In the genomic region with DNA sequence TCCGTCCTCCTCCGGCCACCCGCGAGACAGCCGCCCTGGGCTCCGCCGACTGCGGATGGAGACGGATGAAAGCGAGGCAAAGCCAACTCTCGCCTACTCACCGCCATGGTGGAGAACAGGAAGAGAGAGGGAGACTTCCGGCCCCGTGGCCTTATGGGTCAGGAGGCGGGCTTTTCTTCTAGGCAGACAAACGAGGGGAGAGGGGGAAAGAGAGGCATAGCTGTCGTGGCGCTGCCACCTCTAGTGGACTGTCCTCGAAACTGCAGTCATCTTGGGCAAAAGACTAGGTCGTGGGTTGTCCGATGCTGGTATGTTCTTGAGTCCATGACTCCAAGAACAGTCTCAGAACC, we compare ENCODE assay signal across 7 mouse cellular contexts. TPM values are rescaled to one million over a fixed set of nuclear protein-coding genes. Genes with fewer than 3 reads are reported as not detected.
DNase-seq lines count a peak whose midpoint lies in the region; ATAC-seq lines count a peak whose summit lies in the region.

A gene (minus strand): TSS at position 182 of the 350 bp plus-strand sequence.

- peak within 1 kb of the TSS; percentile 55 for H3K4me2 ChIP-seq in intestine, embryonic 15.5 days (replicated peaks)

- peaks cover 33% of the 10 kb centered on the region for H3K36me3 ChIP-seq in intestine, embryonic 15.5 days
- peaks cover 41% of the 10 kb centered on the region for H3K36me3 ChIP-seq in midbrain, embryonic 10.5 days

- no peaks in the 10 kb centered on the region for H3K9me3 ChIP-seq in intestine, embryonic 15.5 days
- no peaks in the 10 kb centered on the region for H3K9me3 ChIP-seq in midbrain, embryonic 10.5 days (replicated peaks)

- H3K4me3 ChIP-seq in intestine, embryonic 15.5 days (replicated peaks) = peak within 1 kb of the TSS; percentile 91
- H3K4me3 ChIP-seq in midbrain, embryonic 10.5 days = peak within 1 kb of the TSS; percentile 89

- ATAC-seq in intestine, embryonic 15.5 days = peak; percentile 98

- peaks cover 26% of the 10 kb centered on the region for H3K4me1 ChIP-seq in intestine, embryonic 15.5 days (replicated peaks)
- peaks cover 27% of the 10 kb centered on the region for H3K4me1 ChIP-seq in midbrain, embryonic 10.5 days

- intact Hi-C loops in gastrocnemius, postnatal 36 days (cut with DNase I) = no loop called here
- intact Hi-C loops in left cerebral cortex, postnatal 25 days (cut with DNase I) = loop anchor here (2.0 kb wide), 1 partner anchor 32 kb away; a partner anchor contains a TSS

- H3K27ac ChIP-seq in intestine, embryonic 15.5 days = peak within 1 kb of the TSS; percentile 87
- peak within 1 kb of the TSS; percentile 96 for H3K27ac ChIP-seq in midbrain, embryonic 10.5 days (replicated peaks)

- DNase-seq in adrenal gland, adult 18-20 months (ENCODE audit: low spot score in 2 of 2) = peak; percentile 82 to 86
- DNase-seq in embryo, embryonic 11 days = peak; percentile 96
- DNase-seq in gastrocnemius, postnatal 36 days = peak; percentile 80 to 86
- peak; percentile 90 to 96 for DNase-seq in left cerebral cortex, postnatal 25 days (ENCODE audit: low spot score in 2 of 2)
- peak; percentile 96 for DNase-seq in midbrain, embryonic 10.5 days (ENCODE audit: low spot score)
- peak; percentile 82 for DNase-seq in right cerebral cortex, postnatal 4 days

- WGBS in intestine, embryonic 15.5 days = under 1% methylated on average over 21 of the region's 21 CpGs
- under 1% methylated on average over 21 of the region's 21 CpGs for WGBS in midbrain, embryonic 10.5 days

- no peaks in the 10 kb centered on the region for H3K27me3 ChIP-seq in intestine, embryonic 15.5 days (replicated peaks)
- H3K27me3 ChIP-seq in midbrain, embryonic 10.5 days (ENCODE audit: low read depth, poor library complexity, severe bottlenecking) = no peaks in the 10 kb centered on the region

- H3K9ac ChIP-seq in intestine, embryonic 15.5 days = peak within 1 kb of the TSS; percentile 99

RNA-seq across cellular contexts. Expression of the gene that starts here (rescaled TPM):
- total RNA-seq in adrenal gland, adult 18-20 months (2021) = 100 to 1,000 TPM; 560 to 640 TPM
- 100 to 1,000 TPM; 188 to 251 TPM for total RNA-seq in gastrocnemius, postnatal 36 days (2021)
- polyA plus RNA-seq in intestine, embryonic 15.5 days (2015; fragmentation: Nextera tagmentation; extraction: Ambion mirVana) = 464 and 472 TPM in 2 replicates
- total RNA-seq in left cerebral cortex, postnatal 25 days (2021) = 100 to 1,000 TPM; 233 to 241 TPM
- 407 and 486 TPM in 2 replicates for polyA plus RNA-seq in midbrain, embryonic 10.5 days (2016; fragmentation: Nextera tagmentation; extraction: Ambion mirVana)

Comparison
In these comparisons a context has a peak if more than half of its experiments do, and no peak if none do; other contexts are left out.
1. Peak in every context shown above with its lines: DNase-seq, ATAC-seq, H3K4me3 ChIP-seq and H3K27ac ChIP-seq.